11 mouse cellular contexts compared by ENCODE assay signal in genomic region chr10:17237463-17237862, GRCm38 (mm10).
DNase-seq lines count a peak whose midpoint lies in the region; ATAC-seq and TF ChIP-seq lines count a peak whose summit lies in the region.
"Had no signal": no experiment of that assay in that cellular context is flagged by ENCODE, and none has a peak within 500 bp of the region (broad histone marks: within the 10 kb centered on the region; RNA-seq: fewer than 3 reads in every experiment).

No protein-coding gene starts in this region.

- H3K36me3 ChIP-seq in stomach, embryonic 16.5 days (ENCODE audit: control insufficient read depth, insufficient read depth, low read length), result no peaks in the 10 kb centered on the region
- no peaks in the 10 kb centered on the region for H3K36me3 ChIP-seq in stomach, postnatal 0 days (ENCODE audit: control insufficient read depth, insufficient read depth, low read length)
- no peaks in the 10 kb centered on the region for H3K36me3 ChIP-seq in hindbrain, embryonic 11.5 days (ENCODE audit: control insufficient read depth, insufficient read depth, low read length)
- H3K36me3 ChIP-seq in midbrain, embryonic 12.5 days, result no peaks in the 10 kb centered on the region
- H3K36me3 ChIP-seq: stomach, embryonic 15.5 days had no signal

- TF ChIP-seq CTCF in stomach, postnatal 0 days (IDR thresholded peaks at IDR 0.05; ENCODE audit: low read depth), result no peak

- 0 out of 2 replicates have a peak overlapping the region, but pooled peaks have one; percentile 5 for H3K4me2 ChIP-seq in stomach, embryonic 16.5 days (ENCODE audit: low read depth, low read length)
- no peak overlapping the region for H3K4me2 ChIP-seq in stomach, postnatal 0 days (replicated peaks; ENCODE audit: low read depth)
- no peak overlapping the region for H3K4me2 ChIP-seq in hindbrain, embryonic 11.5 days (replicated peaks; ENCODE audit: low read depth, low read length)
- no peak overlapping the region for H3K4me2 ChIP-seq in midbrain, embryonic 12.5 days (replicated peaks)
- H3K4me2 ChIP-seq: stomach, embryonic 15.5 days had no signal

- WGBS in stomach, embryonic 16.5 days, result 50% methylated on average over 11 of the region's 11 CpGs
- WGBS in stomach, postnatal 0 days, result 62% methylated on average over 11 of the region's 11 CpGs
- WGBS in hindbrain, embryonic 11.5 days, result 21% methylated on average over 11 of the region's 11 CpGs
- 35% methylated on average over 11 of the region's 11 CpGs for WGBS in midbrain, embryonic 12.5 days

- TF ChIP-seq EP300 in stomach, postnatal 0 days (optimal IDR thresholded peaks at IDR 0.05), result no peak

- no peak overlapping the region for H3K9ac ChIP-seq in stomach, embryonic 16.5 days (ENCODE audit: low read length)
- H3K9ac ChIP-seq in stomach, postnatal 0 days (ENCODE audit: low read length), result no peak overlapping the region
- H3K9ac ChIP-seq in hindbrain, embryonic 11.5 days (ENCODE audit: low read depth, low read length), result no peak overlapping the region
- no peak overlapping the region for H3K9ac ChIP-seq in midbrain, embryonic 12.5 days (replicated peaks)
- H3K9ac ChIP-seq: stomach, embryonic 15.5 days had no signal

- DNase-seq in stomach, postnatal 0 days (ENCODE audit: low spot score), result no peak
- peak; percentile 42 for DNase-seq in hindbrain, embryonic 11.5 days (ENCODE audit: low spot score)
- no peak for DNase-seq in right cerebral cortex, postnatal 36 days (ENCODE audit: low spot score in 2 of 2)
- no peak for DNase-seq in cerebellum, postnatal 4 days (ENCODE audit: low spot score in 2 of 2)
- DNase-seq in lung, postnatal 4 days, result no peak
- DNase-seq: gastrocnemius, postnatal 36 days; kidney, adult 18-20 months had no signal

- no peak for ATAC-seq in stomach, embryonic 16.5 days (ENCODE audit: insufficient read depth, low FRiP score)
- ATAC-seq in stomach, postnatal 0 days (ENCODE audit: low FRiP score, low TSS enrichment), result no peak
- no peak for ATAC-seq in hindbrain, embryonic 11.5 days (ENCODE audit: low FRiP score)
- ATAC-seq in midbrain, embryonic 12.5 days (ENCODE audit: low FRiP score, low read depth), result no peak
- ATAC-seq: activated CD4-positive, CD25-positive, alpha-beta regulatory T cell, adult 4 months had no signal

- H3K27me3 ChIP-seq in stomach, embryonic 16.5 days (ENCODE audit: control insufficient read depth, insufficient read depth, low read length), result no peaks in the 10 kb centered on the region
- H3K27me3 ChIP-seq in stomach, postnatal 0 days (ENCODE audit: control insufficient read depth, insufficient read depth, low read length), result no peaks in the 10 kb centered on the region
- no peaks in the 10 kb centered on the region for H3K27me3 ChIP-seq in hindbrain, embryonic 11.5 days (ENCODE audit: control insufficient read depth, insufficient read depth, low read length)
- no peaks in the 10 kb centered on the region for H3K27me3 ChIP-seq in midbrain, embryonic 12.5 days
- H3K27me3 ChIP-seq: stomach, embryonic 15.5 days had no signal

- H3K4me1 ChIP-seq in stomach, embryonic 16.5 days (ENCODE audit: control insufficient read depth, insufficient read depth, low read length), result no peaks in the 10 kb centered on the region
- no peaks in the 10 kb centered on the region for H3K4me1 ChIP-seq in stomach, postnatal 0 days (replicated peaks; ENCODE audit: control insufficient read depth, insufficient read depth)
- 0 out of 2 replicates have a peak, but pooled peaks cover 9% of the 10 kb centered on the region for H3K4me1 ChIP-seq in hindbrain, embryonic 11.5 days (replicated peaks; ENCODE audit: control insufficient read depth, insufficient read depth, low read length)
- H3K4me1 ChIP-seq in midbrain, embryonic 12.5 days, result peaks cover 34% of the 10 kb centered on the region
- H3K4me1 ChIP-seq: stomach, embryonic 15.5 days had no signal

- H3K9me3 ChIP-seq in stomach, embryonic 16.5 days (replicated peaks; ENCODE audit: control insufficient read depth, low read length), result no peaks in the 10 kb centered on the region
- no peaks in the 10 kb centered on the region for H3K9me3 ChIP-seq in stomach, postnatal 0 days (ENCODE audit: control insufficient read depth, low read length)
- H3K9me3 ChIP-seq in hindbrain, embryonic 11.5 days (ENCODE audit: control insufficient read depth, low read length), result no peaks in the 10 kb centered on the region
- no peaks in the 10 kb centered on the region for H3K9me3 ChIP-seq in midbrain, embryonic 12.5 days
- H3K9me3 ChIP-seq: stomach, embryonic 15.5 days had no signal

- no peak overlapping the region for H3K27ac ChIP-seq in stomach, embryonic 16.5 days (ENCODE audit: low read length)
- no peak overlapping the region for H3K27ac ChIP-seq in stomach, postnatal 0 days (replicated peaks)
- H3K27ac ChIP-seq in hindbrain, embryonic 11.5 days (ENCODE audit: low read depth, low read length), result peak overlapping the region; percentile 78
- H3K27ac ChIP-seq in midbrain, embryonic 12.5 days (replicated peaks), result peak overlapping the region; percentile 63
- H3K27ac ChIP-seq: stomach, embryonic 15.5 days had no signal

- no peak overlapping the region for H3K4me3 ChIP-seq in stomach, embryonic 16.5 days (replicated peaks; ENCODE audit: low read length)
- no peak overlapping the region for H3K4me3 ChIP-seq in stomach, postnatal 0 days (ENCODE audit: low read depth, low read length)
- H3K4me3 ChIP-seq in hindbrain, embryonic 11.5 days (ENCODE audit: low read depth, low read length), result no peak overlapping the region
- H3K4me3 ChIP-seq in midbrain, embryonic 12.5 days, result no peak overlapping the region
- H3K4me3 ChIP-seq: stomach, embryonic 15.5 days had no signal

Comparison
In these comparisons a context has a peak if more than half of its experiments do, and no peak if none do; other contexts are left out.
1. H3K27ac ChIP-seq: peak in hindbrain, embryonic 11.5 days (single experiment) and midbrain, embryonic 12.5 days (single experiment); none in stomach, embryonic 16.5 days (single experiment) and stomach, postnatal 0 days (single experiment).